Mouse (Mus musculus) bone marrow macrophage, adult 2 months (primary cell): ENCODE data around the gene Ubash3b. TPM values are rescaled to one million over a fixed set of nuclear protein-coding genes. Genes with fewer than 3 reads are reported as not detected.

Source experiments
- H3K27ac ChIP-seq: 2 replicates; pipeline ENCODE4 v1.5.1; 2012; ENCODE audit warnings: low read depth, low read length; ENCODE audit not compliant: insufficient read depth
- H3K4me1 ChIP-seq: 2 replicates; pipeline ENCODE4 v1.6.1; 2012; ENCODE audit warnings: low read length; ENCODE audit not compliant: control insufficient read depth, insufficient read depth
- H3K4me3 ChIP-seq: 2 replicates; pipeline ENCODE4 v1.5.1; 2012; ENCODE audit warnings: mild to moderate bottlenecking, low read length, moderate library complexity; ENCODE audit not compliant: insufficient read depth
- CTCF ChIP-seq: IDR thresholded peaks from 2 replicates; pipeline ENCODE4 v1.5.1; 2012; ENCODE audit warnings: low read depth, mild to moderate bottlenecking, low read length, moderate library complexity
- POLR2A ChIP-seq: IDR thresholded peaks from 2 replicates; pipeline ENCODE4 v1.6.1; 2012; ENCODE audit warnings: mild to moderate bottlenecking, low read depth, low read length, borderline replicate concordance
- polyA plus RNA-seq: library from polyadenylated mRNA; stranded (reverse); fragments of >200 nt; gene quantifications from 2 replicates; pipeline ENCODE4 v1.2.4, GENCODE M21; 2012; ENCODE audit not compliant: missing spikeins, insufficient read depth, insufficient read length

The Ubash3b gene
- polyA plus RNA-seq, 1 experiment, result 19.7 TPM

DNA sequence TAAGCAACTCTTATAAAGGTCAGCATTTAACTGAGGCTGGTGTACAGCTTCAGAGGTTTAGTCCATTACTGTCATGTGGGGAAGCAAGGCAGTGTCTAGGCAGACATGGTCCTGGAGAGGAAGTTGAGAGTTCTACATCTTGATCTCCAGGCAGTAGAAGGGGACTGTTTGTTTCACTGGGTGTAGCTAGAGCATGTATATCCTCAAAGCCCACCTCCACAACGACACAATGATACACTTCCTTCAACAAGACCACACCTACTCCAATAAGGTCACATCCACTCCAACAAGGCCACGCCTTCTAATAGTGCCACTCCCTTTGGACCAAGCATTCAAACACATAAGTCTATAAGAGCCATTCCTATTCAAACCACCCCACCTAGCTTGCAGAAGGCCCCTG, 7.2 kb upstream of the Ubash3b start:
- TF ChIP-seq CTCF, result no peak
- no peak for TF ChIP-seq POLR2A
- Histone ChIP-seq H3K27ac (no peak overlapping the region), H3K4me1 (peaks cover 27% of the 10 kb centered on the region), H3K4me3 (no peak overlapping the region)

- Histone ChIP-seq H3K27ac (no peak overlapping the region), H3K4me1 (peaks cover 27% of the 10 kb centered on the region), H3K4me3 (no peak overlapping the region)
- TF ChIP-seq CTCF (no peak), POLR2A (no peak)
These were observed 6.7 kb upstream of the Ubash3b start for GRCm38 (mm10) chr9:41168206-41168605.

DNA sequence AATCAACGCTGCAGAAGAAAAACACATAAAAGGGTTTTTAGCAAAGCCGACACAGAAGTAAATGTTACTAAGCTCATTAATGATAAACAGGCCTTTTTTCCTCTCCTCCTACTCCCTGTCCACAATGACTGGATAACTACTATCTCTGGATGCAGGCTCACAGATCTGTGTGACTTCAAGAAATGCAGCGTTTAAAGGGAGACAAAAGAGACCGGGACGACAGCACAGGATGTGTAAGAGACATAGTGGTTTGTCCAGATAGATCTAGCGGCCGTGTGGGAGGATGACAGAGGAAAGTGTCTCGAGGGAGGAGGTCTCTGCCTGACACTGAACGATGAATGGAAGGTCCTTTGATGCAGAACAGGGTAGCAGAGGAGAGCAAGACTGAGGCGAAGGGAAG, 5.4 kb upstream of the Ubash3b start:
- H3K4me1 ChIP-seq, result peaks cover 35% of the 10 kb centered on the region
- TF ChIP-seq CTCF (no peak), POLR2A (no peak)
- no peak overlapping the region for H3K4me3 ChIP-seq
- no peak overlapping the region for H3K27ac ChIP-seq

- H3K4me1 ChIP-seq, result peaks cover 31% of the 10 kb centered on the region
- H3K27ac ChIP-seq, result 0 out of 2 replicates have a peak overlapping the region, but pooled peaks have one; percentile 29
- TF ChIP-seq POLR2A (no peak), CTCF (0 out of 2 replicates have a peak, but pooled peaks have one; percentile 37)
These were observed 866 bp upstream of the Ubash3b start for GRCm38 (mm10) chr9:41162363-41162762.

DNA sequence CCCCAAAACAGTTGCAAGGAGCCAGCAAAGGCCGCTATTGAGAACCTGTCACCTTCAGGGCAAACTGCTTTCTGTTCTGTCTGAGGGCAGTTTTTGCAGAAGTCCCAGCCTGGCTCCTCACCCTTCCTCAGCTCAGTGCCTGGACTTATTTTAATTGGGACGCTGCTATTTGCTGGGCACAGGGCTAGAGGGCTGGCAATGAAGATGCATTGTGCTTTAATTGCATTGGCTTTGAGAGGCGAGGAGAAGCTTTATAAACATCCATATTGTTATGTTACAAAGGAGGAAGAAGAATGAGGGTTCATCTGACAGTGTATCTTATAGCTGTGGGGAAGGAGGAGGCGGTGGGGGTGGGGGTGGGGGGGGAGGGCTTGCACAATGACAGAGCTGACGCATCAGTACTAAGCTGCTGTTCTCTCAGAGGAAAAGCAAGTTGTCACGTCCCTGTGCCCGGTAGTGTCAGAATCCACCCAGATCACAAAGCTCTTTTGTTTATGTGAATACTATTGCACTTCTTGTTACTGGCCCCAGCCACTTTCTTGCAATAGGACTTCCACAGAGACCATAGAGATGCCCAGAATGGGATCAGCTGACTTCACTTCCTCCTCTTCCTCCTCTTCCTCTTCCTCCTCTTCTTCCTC, 841 bp downstream of the Ubash3b start:
- H3K27ac ChIP-seq, result peak overlapping the region; percentile 99
- H3K4me3 ChIP-seq, result peak overlapping the region; percentile 58
- TF ChIP-seq CTCF (no peak), POLR2A (no peak)
- H3K4me1 ChIP-seq, result peaks cover 37% of the 10 kb centered on the region

More at GRCm38 (mm10) chr9:41162363-41162762, 866 bp upstream of the Ubash3b start:
- no peak overlapping the region for H3K4me3 ChIP-seq

GRCm38 (mm10) chr9:41159223-41159622, 2.3 kb downstream of the Ubash3b start:
- Histone ChIP-seq H3K4me3 (no peak overlapping the region), H3K27ac (no peak overlapping the region; the same call in 1 of the 2 replicates), H3K4me1 (peaks cover 43% of the 10 kb centered on the region)
- TF ChIP-seq POLR2A, result no peak
- TF ChIP-seq CTCF, result no peak

- Histone ChIP-seq H3K4me1 (peaks cover 54% of the 10 kb centered on the region), H3K27ac (peak overlapping the region; percentile 94), H3K4me3 (peak overlapping the region; percentile 88)
- TF ChIP-seq POLR2A (no peak), CTCF (no peak)
These were observed 3.5 kb downstream of the Ubash3b start for GRCm38 (mm10) chr9:41157872-41158567.

- H3K27ac ChIP-seq, result peak overlapping the region; percentile 94
- peak overlapping the region; percentile 88 for H3K4me3 ChIP-seq
- TF ChIP-seq CTCF, result no peak
- no peak; the same call in 1 of the 2 replicates for TF ChIP-seq POLR2A
- peaks cover 55% of the 10 kb centered on the region for H3K4me1 ChIP-seq
These were observed 4.3 kb downstream of the Ubash3b start for GRCm38 (mm10) chr9:41157020-41157871.

DNA sequence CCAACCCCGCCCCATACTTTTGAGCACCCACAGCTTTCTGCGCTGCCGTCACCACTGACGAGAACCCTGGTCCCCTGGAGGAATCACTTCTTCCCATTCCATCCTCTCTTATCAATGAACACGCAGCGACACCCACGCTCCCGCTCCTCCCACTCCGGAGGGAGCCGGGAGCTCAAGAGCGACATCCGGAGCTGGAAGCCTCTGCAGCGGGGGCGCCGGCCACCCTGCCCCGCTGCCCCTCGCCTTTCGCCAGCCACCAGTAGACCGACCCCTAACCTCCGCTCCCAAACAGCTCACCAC, 4.8 kb downstream of the Ubash3b start:
- TF ChIP-seq POLR2A (no peak), CTCF (no peak)
- Histone ChIP-seq H3K4me3 (peak overlapping the region; percentile 88), H3K4me1 (peaks cover 55% of the 10 kb centered on the region), H3K27ac (no peak overlapping the region)
